Mouse (Mus musculus): ENCODE measurements around the gene Coq8b. TPM values are rescaled to one million over a fixed set of nuclear protein-coding genes. Genes with fewer than 3 reads are reported as not detected.

Gene Coq8b
- polyA plus RNA-seq, 1 experiment from 2014 or later, result 15.5 TPM

DNA sequence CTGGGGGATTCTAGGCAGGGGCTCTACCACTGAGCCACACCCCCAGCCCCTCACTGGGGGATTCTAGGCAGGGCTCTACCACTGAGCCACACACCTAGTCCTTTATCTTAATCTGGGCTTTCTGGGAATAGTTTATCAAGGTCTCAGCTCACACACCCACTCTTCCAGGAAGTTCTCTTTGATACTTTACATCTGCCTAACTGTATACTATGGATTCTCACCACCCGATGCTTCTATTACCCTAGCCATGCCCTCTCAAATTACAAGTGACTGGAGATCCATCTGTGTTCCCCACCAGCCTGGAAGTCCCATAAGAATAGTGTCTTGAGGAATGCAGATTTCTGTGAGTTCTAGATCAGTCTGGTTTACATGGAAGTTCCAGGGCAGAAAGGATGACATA is 10.3 kb upstream of the Coq8b start:
- no peak for ATAC-seq (ENCODE audit: insufficient number of reproducible peaks, low FRiP score, low TSS enrichment, low read depth)
- WGBS, result 78% methylated on average over 1 of the region's 1 CpGs
- Histone ChIP-seq H3K36me3 (ENCODE audit: control insufficient read depth, insufficient read depth, low read length) (no peaks in the 10 kb centered on the region), H3K4me1 (ENCODE audit: control insufficient read depth, insufficient read depth, low read length) (peaks cover 16% of the 10 kb centered on the region), H3K9me3 (ENCODE audit: control insufficient read depth, low read length) (no peaks in the 10 kb centered on the region), H3K27me3 (ENCODE audit: control insufficient read depth, insufficient read depth, low read length) (no peaks in the 10 kb centered on the region), H3K4me2 (ENCODE audit: low read depth, severe bottlenecking) (no peak overlapping the region), H3K4me3 (ENCODE audit: low read depth, low read length) (no peak overlapping the region), H3K9ac (ENCODE audit: low read length) (no peak overlapping the region), H3K27ac (replicated peaks; ENCODE audit: low read depth, low read length) (no peak overlapping the region)
- DNase-seq (ENCODE audit: low spot score), result no peak

DNA sequence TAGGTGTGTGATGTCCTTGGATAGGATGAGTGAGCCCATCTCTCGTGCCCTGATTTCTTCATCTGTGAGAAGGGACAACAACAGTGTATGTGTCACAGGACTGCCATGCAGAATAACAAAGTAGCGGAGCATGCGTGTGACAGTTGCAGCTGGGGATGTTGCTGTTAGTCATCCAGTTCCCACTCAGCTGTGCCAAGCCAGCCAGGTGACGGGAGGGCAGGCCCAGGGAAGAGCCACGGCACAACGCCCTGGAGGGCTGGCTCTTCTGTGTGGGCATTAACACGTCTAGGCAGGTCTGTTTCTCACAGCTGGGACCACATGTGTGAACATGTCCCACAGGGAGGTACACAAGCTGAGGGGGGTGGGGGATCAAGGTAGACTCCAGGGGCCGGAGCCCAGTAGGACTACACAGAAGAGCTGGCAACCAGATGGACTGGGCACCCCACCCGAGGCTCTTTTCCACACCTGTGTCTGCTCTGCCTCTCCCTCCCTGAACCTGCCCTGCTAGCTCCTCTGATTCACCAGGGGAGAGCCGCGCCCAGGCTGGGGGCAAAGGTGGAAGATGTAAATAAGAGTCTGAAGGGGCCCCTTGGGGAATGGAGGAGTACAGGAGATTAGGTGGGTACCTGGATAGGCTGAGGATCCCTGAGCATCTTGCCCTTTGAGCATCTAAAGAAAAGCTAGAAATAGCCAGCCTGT is 7.8 kb upstream of the Coq8b start:
- WGBS, result 75% methylated on average over 11 of the region's 11 CpGs
- Histone ChIP-seq H3K27me3 (ENCODE audit: control insufficient read depth, insufficient read depth, low read length) (no peaks in the 10 kb centered on the region), H3K9me3 (ENCODE audit: control insufficient read depth, low read length) (no peaks in the 10 kb centered on the region), H3K4me1 (ENCODE audit: control insufficient read depth, insufficient read depth, low read length) (peaks cover 20% of the 10 kb centered on the region), H3K27ac (replicated peaks; ENCODE audit: low read depth, low read length) (no peak overlapping the region), H3K4me3 (ENCODE audit: low read depth, low read length) (no peak overlapping the region), H3K9ac (ENCODE audit: low read length) (peak overlapping the region; percentile 28; the same call in 1 of the 2 replicates), H3K4me2 (ENCODE audit: low read depth, severe bottlenecking) (no peak overlapping the region; the same call in 1 of the 2 replicates), H3K36me3 (ENCODE audit: control insufficient read depth, insufficient read depth, low read length) (no peaks in the 10 kb centered on the region)
- DNase-seq (ENCODE audit: low spot score) (peak; percentile 24), ATAC-seq (ENCODE audit: insufficient number of reproducible peaks, low FRiP score, low TSS enrichment, low read depth) (no peak)

DNA sequence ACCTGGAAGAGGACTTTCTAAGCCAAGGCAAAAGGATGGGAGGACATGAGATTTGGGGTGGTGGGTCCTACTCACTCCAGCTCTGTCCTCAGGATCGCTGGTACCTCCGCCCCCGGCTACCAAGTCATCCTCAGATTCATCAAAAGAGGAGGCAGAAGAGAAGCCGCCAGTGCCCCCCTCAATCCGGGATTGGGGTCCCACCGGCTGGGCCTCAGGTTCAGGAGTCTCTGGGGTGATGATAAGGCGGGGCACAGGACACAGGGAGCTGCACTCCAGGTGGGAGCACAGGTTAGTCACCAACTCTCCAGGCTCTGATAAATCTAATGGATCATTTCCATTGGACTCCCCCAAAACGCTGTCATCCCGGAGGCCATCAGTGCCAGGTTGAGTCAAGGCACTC is 5.5 kb upstream of the Coq8b start:
- no peak overlapping the region for H3K27ac ChIP-seq (replicated peaks; ENCODE audit: low read depth, low read length)
- no peaks in the 10 kb centered on the region for H3K9me3 ChIP-seq (ENCODE audit: control insufficient read depth, low read length)
- 33% methylated on average over 9 of the region's 9 CpGs for WGBS
- H3K4me1 ChIP-seq (ENCODE audit: control insufficient read depth, insufficient read depth, low read length), result peaks cover 20% of the 10 kb centered on the region
- H3K36me3 ChIP-seq (ENCODE audit: control insufficient read depth, insufficient read depth, low read length), result no peaks in the 10 kb centered on the region
- ATAC-seq (ENCODE audit: insufficient number of reproducible peaks, low FRiP score, low TSS enrichment, low read depth) (no peak), DNase-seq (ENCODE audit: low spot score) (no peak)
- no peaks in the 10 kb centered on the region for H3K27me3 ChIP-seq (ENCODE audit: control insufficient read depth, insufficient read depth, low read length)
- H3K4me3 ChIP-seq (ENCODE audit: low read depth, low read length), result peak overlapping the region; percentile 83
- H3K4me2 ChIP-seq (ENCODE audit: low read depth, severe bottlenecking), result peak overlapping the region; percentile 80
- peak overlapping the region; percentile 48; the same call in 1 of the 2 replicates for H3K9ac ChIP-seq (ENCODE audit: low read length)

DNA sequence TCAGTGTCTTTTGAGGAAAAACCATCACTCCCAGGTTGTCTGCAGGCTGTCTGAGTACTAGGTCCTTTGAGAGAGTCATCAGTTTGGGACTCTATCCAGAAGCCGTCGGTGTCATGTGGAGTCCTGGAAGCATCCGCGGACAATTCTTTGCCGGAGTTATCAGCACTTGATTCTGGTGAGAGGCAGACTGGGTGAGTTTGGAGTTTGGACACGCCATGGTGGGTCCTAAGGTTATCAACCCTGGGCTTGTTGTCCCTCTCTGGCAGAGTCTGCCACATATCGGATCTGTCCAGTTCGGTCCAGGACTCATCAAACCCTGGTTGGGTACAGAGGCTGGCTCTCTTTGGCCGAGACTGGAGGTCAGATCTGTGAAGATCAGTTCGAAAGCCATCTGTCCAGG is 5.1 kb upstream of the Coq8b start:
- 8% methylated on average over 10 of the region's 10 CpGs for WGBS
- Histone ChIP-seq H3K4me3 (ENCODE audit: low read depth, low read length) (peak overlapping the region; percentile 83), H3K9ac (ENCODE audit: low read length) (peak overlapping the region; percentile 78), H3K27ac (replicated peaks; ENCODE audit: low read depth, low read length) (peak overlapping the region; percentile 48; the same call in 1 of the 2 replicates), H3K4me2 (ENCODE audit: low read depth, severe bottlenecking) (peak overlapping the region; percentile 80), H3K27me3 (ENCODE audit: control insufficient read depth, insufficient read depth, low read length) (no peaks in the 10 kb centered on the region), H3K9me3 (ENCODE audit: control insufficient read depth, low read length) (no peaks in the 10 kb centered on the region), H3K4me1 (ENCODE audit: control insufficient read depth, insufficient read depth, low read length) (peaks cover 20% of the 10 kb centered on the region), H3K36me3 (ENCODE audit: control insufficient read depth, insufficient read depth, low read length) (no peaks in the 10 kb centered on the region)
- ATAC-seq (ENCODE audit: insufficient number of reproducible peaks, low FRiP score, low TSS enrichment, low read depth), result no peak
- no peak for DNase-seq (ENCODE audit: low spot score)

GRCm38 (mm10) chr7:27228281-27228821 is 4.5 kb upstream of the Coq8b start, which contains the start of gene Itpkc:
Gene Itpkc (minus strand): TSS chr7:27228661.
- Histone ChIP-seq H3K9me3 (ENCODE audit: control insufficient read depth, low read length) (no peaks in the 10 kb centered on the region), H3K4me3 (ENCODE audit: low read depth, low read length) (peak within 1 kb of the TSS; percentile 83), H3K27me3 (ENCODE audit: control insufficient read depth, insufficient read depth, low read length) (no peaks in the 10 kb centered on the region), H3K36me3 (ENCODE audit: control insufficient read depth, insufficient read depth, low read length) (no peaks in the 10 kb centered on the region), H3K4me1 (ENCODE audit: control insufficient read depth, insufficient read depth, low read length) (peaks cover 20% of the 10 kb centered on the region), H3K4me2 (ENCODE audit: low read depth, severe bottlenecking) (peak within 1 kb of the TSS; percentile 80), H3K27ac (replicated peaks; ENCODE audit: low read depth, low read length) (peak within 1 kb of the TSS; percentile 48), H3K9ac (ENCODE audit: low read length) (peak within 1 kb of the TSS; percentile 78)
- DNase-seq (ENCODE audit: low spot score), result peak; percentile 97
- under 1% methylated on average over 49 of the region's 49 CpGs for WGBS
- peak; percentile 77 for ATAC-seq (ENCODE audit: insufficient number of reproducible peaks, low FRiP score, low TSS enrichment, low read depth)

- H3K4me2 ChIP-seq (ENCODE audit: low read depth, severe bottlenecking), result peak overlapping the region; percentile 80
- peak overlapping the region; percentile 48 for H3K27ac ChIP-seq (replicated peaks; ENCODE audit: low read depth, low read length)
- no peak for DNase-seq (ENCODE audit: low spot score)
- peak overlapping the region; percentile 78 for H3K9ac ChIP-seq (ENCODE audit: low read length)
- H3K36me3 ChIP-seq (ENCODE audit: control insufficient read depth, insufficient read depth, low read length), result no peaks in the 10 kb centered on the region
- WGBS, result 18% methylated on average over 6 of the region's 6 CpGs
- H3K4me3 ChIP-seq (ENCODE audit: low read depth, low read length), result peak overlapping the region; percentile 83
- H3K9me3 ChIP-seq (ENCODE audit: control insufficient read depth, low read length), result no peaks in the 10 kb centered on the region
- no peaks in the 10 kb centered on the region for H3K27me3 ChIP-seq (ENCODE audit: control insufficient read depth, insufficient read depth, low read length)
- peaks cover 20% of the 10 kb centered on the region for H3K4me1 ChIP-seq (ENCODE audit: control insufficient read depth, insufficient read depth, low read length)
- ATAC-seq (ENCODE audit: insufficient number of reproducible peaks, low FRiP score, low TSS enrichment, low read depth), result no peak
These were observed 4.0 kb upstream of the Coq8b start for GRCm38 (mm10) chr7:27228865-27229264.

- 78% methylated on average over 4 of the region's 4 CpGs for WGBS
These were observed 2.0 kb upstream of the Coq8b start for GRCm38 (mm10) chr7:27230781-27231180.

DNA sequence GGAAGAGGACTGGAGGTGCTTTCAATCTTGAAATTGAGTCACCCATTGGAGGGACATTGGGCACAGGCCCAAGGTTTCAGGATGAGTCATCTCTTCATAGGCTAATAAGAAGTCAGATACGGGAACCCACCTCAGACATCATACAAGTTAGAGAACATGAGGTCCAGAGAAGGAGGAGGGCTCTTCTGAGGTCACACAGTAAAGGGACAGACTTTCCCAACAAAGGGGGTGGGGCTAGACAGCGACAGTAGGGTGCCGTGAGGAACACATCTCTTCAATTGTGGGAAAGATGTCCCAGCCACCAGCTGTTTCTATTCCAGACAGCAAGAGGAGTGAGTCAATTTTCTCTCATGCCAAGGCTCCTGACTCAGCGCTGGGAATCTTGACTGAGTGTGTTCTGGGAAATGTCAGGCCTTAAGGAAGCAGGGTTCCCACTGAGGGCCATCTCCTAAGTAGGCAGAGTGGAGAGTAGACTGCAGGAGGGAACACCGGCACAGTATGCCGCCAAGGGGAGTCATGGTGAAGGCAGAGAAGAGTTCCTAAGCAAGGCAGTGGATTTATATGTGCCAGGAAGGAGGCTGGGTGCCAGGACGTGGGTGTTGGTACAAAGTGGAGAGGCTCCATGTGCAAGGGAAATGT is 1.0 kb upstream of the Coq8b start:
- H3K27ac ChIP-seq (replicated peaks; ENCODE audit: low read depth, low read length), result no peak overlapping the region
- H3K9ac ChIP-seq (ENCODE audit: low read length), result no peak overlapping the region
- no peaks in the 10 kb centered on the region for H3K36me3 ChIP-seq (ENCODE audit: control insufficient read depth, insufficient read depth, low read length)
- DNase-seq (ENCODE audit: low spot score) (no peak), ATAC-seq (ENCODE audit: insufficient number of reproducible peaks, low FRiP score, low TSS enrichment, low read depth) (no peak)
- H3K4me2 ChIP-seq (ENCODE audit: low read depth, severe bottlenecking), result no peak overlapping the region
- no peaks in the 10 kb centered on the region for H3K9me3 ChIP-seq (ENCODE audit: control insufficient read depth, low read length)
- H3K4me1 ChIP-seq (ENCODE audit: control insufficient read depth, insufficient read depth, low read length), result peaks cover 13% of the 10 kb centered on the region
- H3K27me3 ChIP-seq (ENCODE audit: control insufficient read depth, insufficient read depth, low read length), result no peaks in the 10 kb centered on the region
- no peak overlapping the region for H3K4me3 ChIP-seq (ENCODE audit: low read depth, low read length)
- 77% methylated on average over 7 of the region's 7 CpGs for WGBS

More at GRCm38 (mm10) chr7:27230781-27231180, 2.0 kb upstream of the Coq8b start:
- Histone ChIP-seq H3K4me3 (ENCODE audit: low read depth, low read length) (no peak overlapping the region), H3K27me3 (ENCODE audit: control insufficient read depth, insufficient read depth, low read length) (no peaks in the 10 kb centered on the region), H3K27ac (replicated peaks; ENCODE audit: low read depth, low read length) (no peak overlapping the region), H3K9me3 (ENCODE audit: control insufficient read depth, low read length) (no peaks in the 10 kb centered on the region), H3K4me2 (ENCODE audit: low read depth, severe bottlenecking) (no peak overlapping the region), H3K9ac (ENCODE audit: low read length) (no peak overlapping the region), H3K36me3 (ENCODE audit: control insufficient read depth, insufficient read depth, low read length) (no peaks in the 10 kb centered on the region), H3K4me1 (ENCODE audit: control insufficient read depth, insufficient read depth, low read length) (peaks cover 19% of the 10 kb centered on the region)
- ATAC-seq (ENCODE audit: insufficient number of reproducible peaks, low FRiP score, low TSS enrichment, low read depth) (no peak), DNase-seq (ENCODE audit: low spot score) (no peak)

All from limb, embryonic 11.5 days (tissue).